Mouse (Mus musculus) C3H10T1/2 (cell line): Measurements from ENCODE around the gene Olfr520. TPM values are rescaled to one million over a fixed set of nuclear protein-coding genes. Genes with fewer than 3 reads are reported as not detected.

ENCODE experiments used
- polyA plus RNA-seq, 2 experiments: library from polyadenylated mRNA; unstranded; fragments of >200 nt; fragmentation: generic; extraction: Trizol; gene quantifications; one replicate each; pipeline ENCODE4 v1.2.1; 2012; ENCODE audit warnings: missing spikeins in 2 of 2

Gene Olfr520
- not detected for polyA plus RNA-seq

GRCm38 (mm10) chr7:99729973-99730372, at the start of gene Olfr520:
TSS of gene Olfr520 (plus strand) at chr7:99730273.

DNA sequence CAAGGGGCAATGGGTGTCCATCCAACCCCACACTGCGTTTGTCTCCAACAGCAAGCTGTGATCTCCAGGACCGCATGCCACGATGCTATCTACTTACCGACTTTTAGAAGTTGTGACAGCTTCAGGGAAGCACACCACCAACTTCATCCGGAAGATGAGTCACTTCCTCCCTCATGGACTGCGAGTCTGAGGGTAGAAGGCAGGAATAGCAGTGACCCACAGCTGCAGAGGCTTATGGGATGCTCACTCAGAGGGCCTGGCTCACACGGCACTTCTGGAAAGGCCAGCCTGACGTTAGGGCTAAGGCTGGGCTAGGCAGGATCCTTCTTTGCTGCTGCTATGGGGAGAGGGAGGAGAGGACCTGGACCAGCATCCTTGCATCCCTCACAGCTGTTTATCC, 18.9 kb upstream of the Olfr520 start, which contains the start of gene Slco2b1:
Gene Slco2b1, minus strand, starts transcription at position 175 of the 400 bp plus-strand sequence.

DNA sequence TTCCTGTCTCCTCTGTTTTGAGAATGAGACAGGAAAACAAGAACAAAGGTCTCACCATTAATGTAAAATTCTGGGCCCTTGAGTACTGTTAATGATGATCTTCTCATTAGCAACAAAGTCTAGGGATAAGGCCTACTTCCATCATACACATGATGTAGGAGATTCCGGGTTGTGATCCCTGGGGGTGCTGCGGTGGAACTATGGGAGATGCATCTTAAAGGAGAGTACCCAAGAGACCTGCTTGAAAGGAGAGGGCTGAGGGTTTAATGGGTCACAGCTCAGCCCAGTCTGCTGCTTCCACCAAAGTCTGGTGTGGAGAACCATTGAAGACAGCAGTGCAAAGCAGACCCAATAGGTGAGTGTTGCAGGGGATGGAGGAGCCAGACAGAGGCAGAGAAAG, 33.1 kb downstream of the Olfr520 start, which contains the start of gene Olfr521:
Gene Olfr521, plus strand, starts transcription at position 301 of the 400 bp plus-strand sequence.

Other genes starting within 250 kb of the Olfr520 start
- 1,000 to 10,000 TPM; 2,305 to 4,015 TPM for gene Rps3, start 246.5 kb upstream of the Olfr520 start, polyA plus RNA-seq
- 10 to 100 TPM in 1 of 2 experiments, 1 to 10 TPM in 1; 3.4 to 11.8 TPM for gene Arrb1, start 194.8 kb upstream of the Olfr520 start, polyA plus RNA-seq
- not detected for gene Tpbgl, start 103.2 kb upstream of the Olfr520 start, polyA plus RNA-seq
- not detected for gene Slco2b1, start 18.9 kb upstream of the Olfr520 start, polyA plus RNA-seq
- not detected for gene Olfr521, start 33.2 kb downstream of the Olfr520 start, polyA plus RNA-seq
- gene Neu3, start 98.1 kb downstream of the Olfr520 start, polyA plus RNA-seq: 1 to 10 TPM in 1 of 2 experiments, under 1 TPM in 1; 0.23 to 1.1 TPM
- under 1 TPM; 0.20 to 0.59 TPM for gene Xrra1, start 128.8 kb downstream of the Olfr520 start, polyA plus RNA-seq
- gene Spcs2, start 133.2 kb downstream of the Olfr520 start, polyA plus RNA-seq: 10 to 100 TPM; 39.3 to 90.9 TPM